Mouse (Mus musculus) kidney, postnatal 10 days (tissue): Measurements from ENCODE around the gene Furin.

ENCODE experiments used
- DNase-seq: peaks from one replicate; pipeline ENCODE4 v3.0.0; 2021; ENCODE audit warnings: mixed read lengths

Gene Furin

GRCm38 (mm10) chr7:80339793-80340628, 65.2 kb downstream of the Furin start:
- peak; percentile 99 for DNase-seq

- DNase-seq, result peak; percentile 58
Observed at GRCm38 (mm10) chr7:80339371-80339770, 65.9 kb downstream of the Furin start.
